In genomic region chr8:35201416-35201815, GRCm38 (mm10) we compare ENCODE assay signal across 12 mouse cellular contexts.
DNase-seq lines count a peak whose midpoint lies in the region; ATAC-seq lines count a peak whose summit lies in the region.
"Had no signal": no experiment of that assay in that cellular context is flagged by ENCODE, and none has a peak within 500 bp of the region (broad histone marks: within the 10 kb centered on the region; RNA-seq: fewer than 3 reads in every experiment).

No protein-coding gene starts in this region.

- no peak for ATAC-seq in hindbrain, embryonic 11.5 days (ENCODE audit: low FRiP score)
- ATAC-seq in stomach, embryonic 14.5 days (ENCODE audit: insufficient number of reproducible peaks, insufficient read depth, low FRiP score, low read depth), result peak; percentile 79
- ATAC-seq: forebrain, embryonic 15.5 days had no signal

- no peaks in the 10 kb centered on the region; the same call in 1 of the 2 replicates for H3K4me1 ChIP-seq in hindbrain, embryonic 11.5 days (replicated peaks; ENCODE audit: control insufficient read depth, insufficient read depth, low read length)
- H3K4me1 ChIP-seq in hindbrain, embryonic 10.5 days (replicated peaks), result peaks cover 31% of the 10 kb centered on the region
- peaks cover 27% of the 10 kb centered on the region for H3K4me1 ChIP-seq in limb, embryonic 10.5 days
- peaks cover 33% of the 10 kb centered on the region for H3K4me1 ChIP-seq in stomach, embryonic 14.5 days (ENCODE audit: control insufficient read depth, insufficient read depth, low read length)
- H3K4me1 ChIP-seq: forebrain, embryonic 15.5 days had no signal

- 0 out of 2 replicates have a peak overlapping the region, but pooled peaks have one; percentile 7 for H3K9ac ChIP-seq in hindbrain, embryonic 11.5 days (ENCODE audit: low read depth, low read length)
- H3K9ac ChIP-seq in stomach, embryonic 14.5 days (replicated peaks; ENCODE audit: low read depth, low read length), result no peak overlapping the region
- H3K9ac ChIP-seq: forebrain, embryonic 15.5 days had no signal

- no peak overlapping the region for H3K4me2 ChIP-seq in hindbrain, embryonic 11.5 days (replicated peaks; ENCODE audit: low read depth, low read length)
- peak overlapping the region; percentile 32 for H3K4me2 ChIP-seq in stomach, embryonic 14.5 days (replicated peaks; ENCODE audit: low read depth, low read length)
- H3K4me2 ChIP-seq: forebrain, embryonic 15.5 days had no signal

- H3K36me3 ChIP-seq in hindbrain, embryonic 11.5 days (ENCODE audit: control insufficient read depth, insufficient read depth, low read length), result no peaks in the 10 kb centered on the region
- no peaks in the 10 kb centered on the region for H3K36me3 ChIP-seq in hindbrain, embryonic 10.5 days
- no peaks in the 10 kb centered on the region for H3K36me3 ChIP-seq in limb, embryonic 10.5 days
- no peaks in the 10 kb centered on the region for H3K36me3 ChIP-seq in stomach, embryonic 14.5 days (ENCODE audit: control insufficient read depth, insufficient read depth, low read length)
- H3K36me3 ChIP-seq: forebrain, embryonic 15.5 days; midbrain, embryonic 10.5 days had no signal

- H3K9me3 ChIP-seq in hindbrain, embryonic 11.5 days (ENCODE audit: control insufficient read depth, low read length), result no peaks in the 10 kb centered on the region
- no peaks in the 10 kb centered on the region for H3K9me3 ChIP-seq in hindbrain, embryonic 10.5 days
- H3K9me3 ChIP-seq in limb, embryonic 10.5 days (replicated peaks), result no peaks in the 10 kb centered on the region
- H3K9me3 ChIP-seq in stomach, embryonic 14.5 days (ENCODE audit: control insufficient read depth, low read depth, low read length), result no peaks in the 10 kb centered on the region
- H3K9me3 ChIP-seq: forebrain, embryonic 15.5 days; midbrain, embryonic 10.5 days had no signal

- no peak for DNase-seq in hindbrain, embryonic 11.5 days (ENCODE audit: low spot score)
- no peak for DNase-seq in hindbrain, embryonic 10.5 days (ENCODE audit: low spot score)
- DNase-seq in gonadal fat pad, adult 2 months (ENCODE audit: low read depth), result peak; percentile 54
- peak; percentile 43 for DNase-seq in limb, embryonic 10.5 days (ENCODE audit: low spot score)
- DNase-seq in cerebellum, postnatal 14 days, result no peak
- no peak for DNase-seq in layer of hippocampus, postnatal 14 days (ENCODE audit: low spot score in 2 of 2)
- DNase-seq in right cerebral cortex, adult 2 months (ENCODE audit: low spot score in 2 of 2), result no peak
- DNase-seq: cerebellum, adult 8-10 months; heart, postnatal 14 days had no signal

- no peak overlapping the region for H3K4me3 ChIP-seq in hindbrain, embryonic 11.5 days (ENCODE audit: low read depth, low read length)
- H3K4me3 ChIP-seq in hindbrain, embryonic 10.5 days, result no peak overlapping the region
- no peak overlapping the region for H3K4me3 ChIP-seq in limb, embryonic 10.5 days
- H3K4me3 ChIP-seq in stomach, embryonic 14.5 days (ENCODE audit: low read depth, low read length), result peak overlapping the region; percentile 11
- H3K4me3 ChIP-seq: forebrain, embryonic 15.5 days; midbrain, embryonic 10.5 days had no signal

- no peak overlapping the region for H3K27ac ChIP-seq in hindbrain, embryonic 11.5 days (ENCODE audit: low read depth, low read length)
- no peak overlapping the region for H3K27ac ChIP-seq in hindbrain, embryonic 10.5 days
- H3K27ac ChIP-seq in limb, embryonic 10.5 days, result peak overlapping the region; percentile 62
- H3K27ac ChIP-seq in stomach, embryonic 14.5 days (ENCODE audit: low read length), result peak overlapping the region; percentile 80
- H3K27ac ChIP-seq: forebrain, embryonic 15.5 days; midbrain, embryonic 10.5 days had no signal

- WGBS in hindbrain, embryonic 11.5 days, result 62% methylated on average over 12 of the region's 12 CpGs
- WGBS in hindbrain, embryonic 10.5 days, result 67% methylated on average over 12 of the region's 12 CpGs
- 54% methylated on average over 12 of the region's 12 CpGs for WGBS in limb, embryonic 10.5 days
- 8% methylated on average over 12 of the region's 12 CpGs for WGBS in stomach, embryonic 14.5 days

- no peaks in the 10 kb centered on the region for H3K27me3 ChIP-seq in hindbrain, embryonic 11.5 days (ENCODE audit: control insufficient read depth, insufficient read depth, low read length)
- H3K27me3 ChIP-seq in hindbrain, embryonic 10.5 days (ENCODE audit: insufficient read depth, poor library complexity, severe bottlenecking), result no peaks in the 10 kb centered on the region
- no peaks in the 10 kb centered on the region for H3K27me3 ChIP-seq in limb, embryonic 10.5 days (ENCODE audit: low read depth, poor library complexity, severe bottlenecking)
- no peaks in the 10 kb centered on the region for H3K27me3 ChIP-seq in stomach, embryonic 14.5 days (ENCODE audit: control insufficient read depth, insufficient read depth, low read length)
- H3K27me3 ChIP-seq: forebrain, embryonic 15.5 days had no signal

Comparison
In these comparisons a context has a peak if more than half of its experiments do, and no peak if none do; other contexts are left out.
1. DNase-seq: peak in gonadal fat pad, adult 2 months (single experiment) and limb, embryonic 10.5 days (single experiment); none in hindbrain, embryonic 11.5 days (single experiment), hindbrain, embryonic 10.5 days (single experiment), cerebellum, postnatal 14 days (0 of 2), layer of hippocampus, postnatal 14 days (0 of 2) and right cerebral cortex, adult 2 months (0 of 2).
2. H3K27ac ChIP-seq: peak in limb, embryonic 10.5 days (single experiment) and stomach, embryonic 14.5 days (single experiment); none in hindbrain, embryonic 11.5 days (single experiment) and hindbrain, embryonic 10.5 days (single experiment).